16 mouse cellular contexts compared by ENCODE assay signal in genomic region chrX:142325760-142326159, GRCm38 (mm10). TPM values are rescaled to one million over a fixed set of nuclear protein-coding genes. Genes with fewer than 3 reads are reported as not detected.
DNase-seq lines count a peak whose midpoint lies in the region; ATAC-seq and TF ChIP-seq lines count a peak whose summit lies in the region.
"Had no signal": no experiment of that assay in that cellular context is flagged by ENCODE, and none has a peak within 500 bp of the region (broad histone marks: within the 10 kb centered on the region; RNA-seq: fewer than 3 reads in every experiment).

No protein-coding gene starts in this region.

- no peak for TF ChIP-seq POLR2A in kidney, adult 2 months (IDR thresholded peaks at IDR 0.05; ENCODE audit: low read depth, low read length)

- 53% methylated on average over 2 of the region's 2 CpGs for WGBS in kidney, adult 2 months
- WGBS in midbrain, postnatal 0 days = 83% methylated on average over 2 of the region's 2 CpGs
- WGBS in midbrain, embryonic 10.5 days = 85% methylated on average over 1 of the region's 2 CpGs

- H3K4me2 ChIP-seq in midbrain, postnatal 0 days (ENCODE audit: low read depth, low read length, poor library complexity, severe bottlenecking) = no peak overlapping the region
- H3K4me2 ChIP-seq: heart, embryonic 12.5 days; hindbrain, embryonic 13.5 days; liver, embryonic 12.5 days had no signal

- CTCF ChIA-PET in Patski (lab: Charles Lee) = interaction anchor here (1.0 to 2.8 kb wide), 4 partner anchors 201 to 214 kb away, joined by 3 to 8 read pairs (median 4); no protein-coding TSS in a partner anchor

- H3K4me1 ChIP-seq in kidney, adult 2 months (ENCODE audit: control insufficient read depth, insufficient read depth, low read length) = no peaks in the 10 kb centered on the region
- H3K4me1 ChIP-seq in midbrain, postnatal 0 days (ENCODE audit: insufficient read depth, low read length) = no peaks in the 10 kb centered on the region
- H3K4me1 ChIP-seq in midbrain, embryonic 10.5 days = no peaks in the 10 kb centered on the region
- H3K4me1 ChIP-seq: heart, embryonic 12.5 days; hindbrain, embryonic 13.5 days; liver, embryonic 12.5 days had no signal

- no peaks in the 10 kb centered on the region for H3K9me3 ChIP-seq in midbrain, postnatal 0 days (ENCODE audit: low read length)
- H3K9me3 ChIP-seq in midbrain, embryonic 10.5 days (replicated peaks) = no peaks in the 10 kb centered on the region
- H3K9me3 ChIP-seq: G1E; heart, embryonic 12.5 days; hindbrain, embryonic 13.5 days; liver, embryonic 12.5 days had no signal

- H3K9ac ChIP-seq in midbrain, postnatal 0 days (replicated peaks; ENCODE audit: low read length, poor library complexity, severe bottlenecking) = no peak overlapping the region
- H3K9ac ChIP-seq: heart, embryonic 12.5 days; hindbrain, embryonic 13.5 days; liver, embryonic 12.5 days had no signal

- no peaks in the 10 kb centered on the region for H3K27me3 ChIP-seq in kidney, adult 2 months (replicated peaks; ENCODE audit: control insufficient read depth, insufficient read depth, low read length)
- no peaks in the 10 kb centered on the region for H3K27me3 ChIP-seq in midbrain, postnatal 0 days (ENCODE audit: insufficient read depth, low read length)
- peaks cover 27% of the 10 kb centered on the region for H3K27me3 ChIP-seq in midbrain, embryonic 10.5 days (ENCODE audit: low read depth, poor library complexity, severe bottlenecking)
- peaks cover 8% of the 10 kb centered on the region for H3K27me3 ChIP-seq in Patski
- H3K27me3 ChIP-seq in splenic B cell, adult 2 months (ENCODE audit: control insufficient read depth, insufficient read depth, low read length, poor library complexity, severe bottlenecking) = no peaks in the 10 kb centered on the region
- H3K27me3 ChIP-seq: heart, embryonic 12.5 days; hindbrain, embryonic 13.5 days; liver, embryonic 12.5 days had no signal

- H3K27ac ChIP-seq in kidney, adult 2 months (ENCODE audit: insufficient read depth, low read depth, low read length) = no peak overlapping the region
- no peak overlapping the region for H3K27ac ChIP-seq in midbrain, postnatal 0 days (ENCODE audit: low read depth, low read length)
- no peak overlapping the region for H3K27ac ChIP-seq in midbrain, embryonic 10.5 days (replicated peaks)
- H3K27ac ChIP-seq: hindbrain, embryonic 13.5 days; liver, embryonic 12.5 days; macrophage had no signal

- POLR2A ChIA-PET in Patski (lab: Charles Lee) = no interaction called here

- no peak overlapping the region for H3K4me3 ChIP-seq in kidney, adult 2 months (ENCODE audit: insufficient read depth, low read depth, low read length)
- no peak overlapping the region for H3K4me3 ChIP-seq in midbrain, postnatal 0 days (ENCODE audit: low read depth, low read length)
- no peak overlapping the region for H3K4me3 ChIP-seq in midbrain, embryonic 10.5 days
- H3K4me3 ChIP-seq: heart, embryonic 12.5 days; hindbrain, embryonic 13.5 days; liver, embryonic 12.5 days had no signal

- no peak for ATAC-seq in midbrain, postnatal 0 days (ENCODE audit: low FRiP score)
- ATAC-seq in Patski = no peak
- ATAC-seq: activated CD4-positive, CD25-positive, alpha-beta regulatory T cell, adult 4 months; liver, embryonic 12.5 days had no signal

- DNase-seq in kidney, adult 2 months = peak; percentile 9
- DNase-seq in kidney, adult 8-10 months = no peak
- no peak for DNase-seq in midbrain, postnatal 0 days (ENCODE audit: low spot score)
- DNase-seq in midbrain, embryonic 10.5 days (ENCODE audit: low spot score) = no peak
- DNase-seq in Patski (ENCODE audit: low read depth, low spot score) = no peak
- peak; percentile 8 for DNase-seq in splenic B cell, adult 2 months (ENCODE audit: low read depth, low spot score)
- DNase-seq in gastrocnemius, postnatal 25 days = no peak
- DNase-seq: cerebellum, adult 8-10 months; right cerebral cortex, postnatal 14 days had no signal

- H3K36me3 ChIP-seq in kidney, adult 2 months (ENCODE audit: control insufficient read depth, insufficient read depth, low read length) = no peaks in the 10 kb centered on the region
- H3K36me3 ChIP-seq in midbrain, postnatal 0 days (ENCODE audit: insufficient read depth, low read length) = no peaks in the 10 kb centered on the region
- H3K36me3 ChIP-seq in midbrain, embryonic 10.5 days = peaks cover 6% of the 10 kb centered on the region
- H3K36me3 ChIP-seq in splenic B cell, adult 2 months (ENCODE audit: control insufficient read depth, insufficient read depth, low read length, poor library complexity, severe bottlenecking) = no peaks in the 10 kb centered on the region; the same call in 1 of the 2 replicates
- H3K36me3 ChIP-seq: hindbrain, embryonic 13.5 days had no signal

- no peak for TF ChIP-seq CTCF in kidney, adult 2 months (conservative IDR thresholded peaks at IDR 0.05; ENCODE audit: insufficient read depth, insufficient read length, low read depth, low read length)
- TF ChIP-seq CTCF in midbrain, postnatal 0 days (IDR thresholded peaks at IDR 0.05) = peak; percentile 68
- peak; percentile 33 for TF ChIP-seq CTCF in Patski (IDR thresholded peaks at IDR 0.05)

- in situ Hi-C loops in Patski (cut with MboI; ENCODE audit: low pct_unique_long_range_greater_than_20kb) = loop anchor here (10.0 kb wide), 2 partner anchors 59 to 209 kb away; no protein-coding TSS in a partner anchor

RNA-seq across cellular contexts. Expression of gene Kcne1l, which starts 19.7 kb away (rescaled TPM):
- polyA plus RNA-seq in kidney, adult 2 months (2012; rRNA removed) = 5.1 and 6.5 TPM in 2 replicates
- 43.4 and 55.7 TPM in 2 replicates for total RNA-seq in midbrain, postnatal 0 days (2014; rRNA removed)
- 39.5 and 40.6 TPM in 2 replicates for polyA plus RNA-seq in midbrain, postnatal 0 days (2015; fragmentation: Nextera tagmentation; extraction: Ambion mirVana)
- 11.4 and 13.5 TPM in 2 replicates for polyA plus RNA-seq in midbrain, embryonic 10.5 days (2016; fragmentation: Nextera tagmentation; extraction: Ambion mirVana)
- not detected for polyA plus RNA-seq in Patski (2021)
- 10 to 100 TPM; 13.5 to 19.0 TPM for total RNA-seq in gastrocnemius, postnatal 25 days (2021)
- total RNA-seq: G1E; monocyte, adult 5-6 weeks had no signal
- polyA plus RNA-seq: activated CD4-positive, CD25-positive, alpha-beta regulatory T cell, adult 4 months; G1E; macrophage had no signal

Comparison
In these comparisons a context has a peak if more than half of its experiments do, and no peak if none do; other contexts are left out.
1. DNase-seq: peak in kidney, adult 2 months (single experiment) and splenic B cell, adult 2 months (single experiment); none in kidney, adult 8-10 months (0 of 2), midbrain, postnatal 0 days (single experiment), midbrain, embryonic 10.5 days (single experiment), Patski (single experiment) and gastrocnemius, postnatal 25 days (single experiment).